Mouse (Mus musculus) kidney, adult 2 months (tissue): ENCODE data around the gene Alkbh5. TPM values are rescaled to one million over a fixed set of nuclear protein-coding genes. Genes with fewer than 3 reads are reported as not detected.
"Not testable (repeated sequence)": the region's sequence is repeated elsewhere in the genome, so short reads cannot be mapped to it uniquely, and the experiment has no call there.

Source experiments
- DNase-seq: peaks from one replicate; pipeline ENCODE4 v3.0.0; 2021
- H3K27ac ChIP-seq: fragments of 200-500 bp; 2 replicates; pipeline ENCODE4 v1.5.1; 2012; ENCODE audit warnings: low read depth, low read length, control low read depth, inconsistent platforms; ENCODE audit not compliant: insufficient read depth
- H3K27me3 ChIP-seq: fragments of 200-500 bp; replicated peaks from 2 replicates; pipeline ENCODE4 v1.6.1; 2012; ENCODE audit warnings: mild to moderate bottlenecking, moderate library complexity, low read length, inconsistent platforms; ENCODE audit not compliant: control insufficient read depth, insufficient read depth
- H3K36me3 ChIP-seq: fragments of 200-500 bp; 2 replicates; pipeline ENCODE4 v1.6.1; 2012; ENCODE audit warnings: mild to moderate bottlenecking, moderate library complexity, low read length, inconsistent platforms; ENCODE audit not compliant: control insufficient read depth, insufficient read depth
- H3K4me1 ChIP-seq: fragments of 200-500 bp; 2 replicates; pipeline ENCODE4 v1.6.1; 2011; ENCODE audit warnings: low read length; ENCODE audit not compliant: control insufficient read depth, insufficient read depth
- H3K4me3 ChIP-seq: fragments of 200-500 bp; 2 replicates; pipeline ENCODE4 v1.5.1; 2011; ENCODE audit warnings: mild to moderate bottlenecking, low read depth, low read length, control low read depth; ENCODE audit not compliant: insufficient read depth
- CTCF ChIP-seq: fragments of 200-500 bp; conservative IDR thresholded peaks from 2 replicates; pipeline ENCODE4 v1.5.1; 2011; ENCODE audit warnings: low read depth, mild to moderate bottlenecking, control low read depth, low read length, moderate library complexity, mixed read lengths; ENCODE audit not compliant: insufficient read depth, insufficient read length
- POLR2A ChIP-seq: fragments of 200-500 bp; IDR thresholded peaks from one replicate; pipeline ENCODE4 v1.6.1; 2011; ENCODE audit warnings: low read depth, low read length, control low read depth
- WGBS: fragments of 180-500 bp; shearing (Covaris S2); methylation state at CpG from one replicate; pipeline ENCODE4 v1.1.7; 2018; 5-methylcytosine and 5-hydroxymethylcytosine counted together
- polyA plus RNA-seq: library from polyadenylated mRNA; depleted of rRNA; stranded (reverse); fragments of >200 nt; gene quantifications from 2 replicates; pipeline ENCODE4 v1.2.3, GENCODE M21; 2012; rRNA removed

Gene Alkbh5
- polyA plus RNA-seq, 1 experiment, result 39.7 TPM

DNA sequence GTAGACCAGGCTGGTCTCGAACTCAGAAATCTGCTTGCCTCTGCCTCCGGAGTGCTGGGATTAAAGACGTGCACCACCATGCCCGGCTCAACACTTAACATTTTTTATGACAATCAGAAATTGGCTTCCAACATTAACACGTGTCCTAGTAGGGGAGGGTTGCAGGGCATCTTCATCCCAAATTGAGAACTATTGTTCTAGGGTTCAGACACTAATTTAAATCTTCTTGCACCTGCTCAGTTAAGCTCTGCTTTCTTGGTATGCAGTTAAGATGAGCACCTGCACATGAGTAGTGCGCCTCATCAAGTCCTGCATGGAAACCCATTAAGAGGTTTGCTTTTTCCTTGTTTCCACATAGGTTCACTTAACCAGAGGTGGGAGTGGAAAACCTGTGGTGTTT is 5.7 kb downstream of the Alkbh5 start:
- Histone ChIP-seq H3K4me1 (peaks cover 28% of the 10 kb centered on the region), H3K27me3 (no peaks in the 10 kb centered on the region), H3K4me3 (no peak overlapping the region), H3K36me3 (peaks cover 5% of the 10 kb centered on the region), H3K27ac (no peak overlapping the region)
- TF ChIP-seq CTCF (no peak), POLR2A (no peak)
- 72% methylated on average over 6 of the region's 6 CpGs for WGBS
- DNase-seq, result no peak

GRCm38 (mm10) chr11:60543211-60543610 is 7.0 kb downstream of the Alkbh5 start:
- not testable (repeated sequence) for DNase-seq, H3K36me3 ChIP-seq, H3K27me3 ChIP-seq, H3K4me3 ChIP-seq
- Histone ChIP-seq H3K4me1 (peaks cover 28% of the 10 kb centered on the region), H3K27ac (peak overlapping the region; percentile 56; the same call in 1 of the 2 replicates)
- WGBS, result 91% methylated on average over 5 of the region's 5 CpGs

DNA sequence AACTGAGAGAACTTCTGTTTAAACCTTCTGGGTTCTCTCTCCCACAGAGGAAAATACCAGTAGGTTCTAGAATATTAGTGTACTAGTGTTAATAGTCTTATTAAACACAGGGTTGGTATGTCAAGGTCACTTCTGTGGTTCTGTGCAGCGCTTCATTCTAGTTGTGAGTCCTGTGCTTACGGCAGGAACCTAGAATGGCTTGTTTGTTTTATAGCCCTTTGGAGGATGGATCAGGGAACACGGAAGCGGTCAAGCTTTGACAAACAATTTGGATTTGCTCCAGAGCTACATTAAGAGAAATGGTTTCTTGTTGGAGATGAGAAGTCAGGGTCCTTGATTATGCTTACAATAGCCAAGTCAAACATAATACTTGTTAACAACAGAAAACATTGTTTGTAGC is 9.3 kb downstream of the Alkbh5 start:
- TF ChIP-seq POLR2A (no peak), CTCF (no peak)

GRCm38 (mm10) chr11:60548112-60548511 is 11.9 kb downstream of the Alkbh5 start:
- Histone ChIP-seq H3K27ac (no peak overlapping the region), H3K27me3 (no peaks in the 10 kb centered on the region), H3K4me1 (peaks cover 14% of the 10 kb centered on the region), H3K36me3 (peaks cover 4% of the 10 kb centered on the region), H3K4me3 (no peak overlapping the region)
- 57% methylated on average over 3 of the region's 3 CpGs for WGBS
- no peak for DNase-seq
- TF ChIP-seq POLR2A (no peak), CTCF (no peak)

More for the DNA sequence above, 9.3 kb downstream of the Alkbh5 start:
- Histone ChIP-seq H3K27ac (no peak overlapping the region), H3K27me3 (no peaks in the 10 kb centered on the region), H3K4me3 (no peak overlapping the region), H3K4me1 (peaks cover 19% of the 10 kb centered on the region), H3K36me3 (peaks cover 5% of the 10 kb centered on the region)
- DNase-seq, result peak; percentile 51
- 10% methylated on average over 4 of the region's 4 CpGs for WGBS

DNA sequence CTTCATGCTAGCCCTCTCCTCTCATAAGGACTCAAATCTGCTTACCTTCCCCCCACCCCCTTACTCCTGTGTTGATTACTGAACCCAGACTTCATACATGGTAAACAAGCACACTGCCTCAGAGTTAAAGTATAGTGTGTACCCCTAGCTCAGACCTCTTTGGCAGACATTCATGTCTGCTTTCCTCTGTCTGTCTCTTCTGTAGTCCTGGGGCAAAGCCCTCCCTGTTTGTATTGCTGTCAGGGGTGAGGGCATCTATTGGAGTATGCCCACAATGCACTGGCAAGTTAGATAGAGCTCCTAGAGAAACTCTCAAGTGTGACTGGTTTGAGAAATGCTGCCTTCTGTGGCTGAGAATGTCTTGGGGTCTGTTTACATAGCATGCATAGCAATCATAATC is 16.9 kb downstream of the Alkbh5 start:
- Histone ChIP-seq H3K36me3 (peaks cover 10% of the 10 kb centered on the region), H3K4me1 (no peaks in the 10 kb centered on the region), H3K27me3 (no peaks in the 10 kb centered on the region), H3K4me3 (no peak overlapping the region), H3K27ac (no peak overlapping the region)
- TF ChIP-seq POLR2A (no peak), CTCF (no peak)
- no peak for DNase-seq

DNA sequence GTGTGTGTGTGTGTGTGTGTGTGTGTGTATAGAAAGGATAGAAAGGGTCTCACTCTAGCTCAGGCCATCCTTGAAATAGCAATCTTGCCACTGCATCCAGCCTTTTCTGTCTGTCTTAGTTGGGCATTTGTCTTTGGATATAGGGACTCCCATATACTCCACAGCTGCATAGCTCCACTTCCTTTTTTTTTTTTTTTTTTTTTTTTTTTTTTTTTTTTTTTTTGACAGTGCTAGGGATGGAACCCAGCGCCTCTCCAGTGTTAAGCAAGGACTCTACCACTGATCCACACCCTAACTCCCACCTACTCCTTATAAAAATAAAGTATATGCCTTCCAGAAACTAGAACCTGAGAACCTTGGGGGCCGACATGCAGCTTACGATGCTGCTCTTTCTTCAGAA is 21.5 kb downstream of the Alkbh5 start:
- no peak for TF ChIP-seq CTCF
- TF ChIP-seq POLR2A, result no peak
- DNase-seq, result no peak
- Histone ChIP-seq H3K4me1 (no peaks in the 10 kb centered on the region; the same call in 1 of the 2 replicates), H3K27me3 (no peaks in the 10 kb centered on the region), H3K27ac (no peak overlapping the region), H3K36me3 (peaks cover 10% of the 10 kb centered on the region), H3K4me3 (no peak overlapping the region)
- 83% methylated on average over 3 of the region's 3 CpGs for WGBS

DNA sequence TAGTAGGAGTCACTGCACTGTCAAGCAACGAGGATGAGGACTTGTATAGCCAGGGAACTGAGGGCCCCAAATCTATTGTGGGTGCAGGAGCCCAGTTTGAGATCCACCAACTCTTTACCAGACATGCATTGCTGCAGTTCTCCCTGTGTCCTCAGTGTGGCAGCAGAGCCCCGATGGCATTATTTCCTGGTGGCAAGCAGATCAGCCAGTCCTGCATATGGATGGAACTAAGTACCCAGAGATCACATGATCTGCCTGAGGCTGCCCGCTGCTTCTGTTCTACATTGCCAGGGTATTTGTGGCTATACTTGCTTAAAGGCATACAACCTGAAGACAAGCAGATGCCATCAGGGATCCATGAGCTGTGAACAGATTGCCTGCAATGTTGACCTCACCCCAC is 23.2 kb downstream of the Alkbh5 start:
- peak; percentile 76 for DNase-seq
- Histone ChIP-seq H3K27ac (no peak overlapping the region), H3K36me3 (peaks cover 2% of the 10 kb centered on the region), H3K4me3 (no peak overlapping the region), H3K4me1 (no peaks in the 10 kb centered on the region; the same call in 1 of the 2 replicates), H3K27me3 (no peaks in the 10 kb centered on the region)
- TF ChIP-seq POLR2A (no peak), CTCF (peak; percentile 97)
- WGBS, result 9% methylated on average over 3 of the region's 3 CpGs

GRCm38 (mm10) chr11:60574006-60574405 is 37.8 kb downstream of the Alkbh5 start:
- DNase-seq, H3K4me1 ChIP-seq, H3K27ac ChIP-seq, H3K36me3 ChIP-seq, H3K27me3 ChIP-seq, H3K4me3 ChIP-seq: not testable (repeated sequence)
- WGBS, result 79% methylated on average over 10 of the region's 12 CpGs

Other genes starting within 250 kb of the Alkbh5 start
- 95.2 and 125 TPM in 2 replicates for gene Tom1l2, start 183.5 kb upstream of the Alkbh5 start, polyA plus RNA-seq
- gene Drc3, start 183.1 kb upstream of the Alkbh5 start, polyA plus RNA-seq, result 2.6 and 2.8 TPM in 2 replicates
- gene Gid4, start 119.2 kb upstream of the Alkbh5 start, polyA plus RNA-seq, result 24.3 and 25.5 TPM in 2 replicates
- 39.6 and 40.3 TPM in 2 replicates for gene Atpaf2, start 117.9 kb upstream of the Alkbh5 start, polyA plus RNA-seq
- 64.8 and 66.1 TPM in 2 replicates for gene Drg2, start 81.8 kb upstream of the Alkbh5 start, polyA plus RNA-seq
- 0.14 and 0.24 TPM in 2 replicates for gene Myo15, start 67.0 kb upstream of the Alkbh5 start, polyA plus RNA-seq
- 26.2 and 30.6 TPM in 2 replicates for gene Llgl1, start 163.3 kb downstream of the Alkbh5 start, polyA plus RNA-seq
- 164 and 176 TPM in 2 replicates for gene Flii, start 190.9 kb downstream of the Alkbh5 start, polyA plus RNA-seq
- 16.9 and 17.9 TPM in 2 replicates for gene Mief2, start 192.0 kb downstream of the Alkbh5 start, polyA plus RNA-seq
- gene Top3a, start 241.0 kb downstream of the Alkbh5 start, polyA plus RNA-seq, result 5.8 and 5.9 TPM in 2 replicates
- 12.1 and 13.9 TPM in 2 replicates for gene Smcr8, start 241.1 kb downstream of the Alkbh5 start, polyA plus RNA-seq